Comparison of ENCODE assay signal across 10 mouse cellular contexts in the genomic region with DNA sequence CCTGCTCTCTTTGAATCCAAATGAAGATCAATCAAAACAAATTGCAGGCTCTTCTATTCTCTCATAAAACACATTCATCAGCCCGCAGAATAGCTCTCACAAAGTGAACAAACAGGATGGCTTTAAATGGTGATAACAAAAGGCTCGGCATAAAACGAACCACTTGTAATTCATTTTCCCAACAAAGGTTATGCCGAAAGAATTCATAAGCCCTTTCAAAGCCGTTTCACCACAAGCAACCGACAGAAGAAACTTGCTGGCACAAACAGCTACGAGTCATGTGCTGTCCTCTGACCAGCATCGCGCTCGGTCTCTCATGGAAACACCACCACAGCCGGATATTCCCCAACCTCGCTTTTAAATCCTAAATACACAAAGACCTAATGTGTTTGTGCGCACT. TPM values are rescaled to one million over a fixed set of nuclear protein-coding genes. Genes with fewer than 3 reads are reported as not detected.
DNase-seq lines count a peak whose midpoint lies in the region; ATAC-seq and TF ChIP-seq lines count a peak whose summit lies in the region.
"Had no signal": no experiment of that assay in that cellular context is flagged by ENCODE, and none has a peak within 500 bp of the region (broad histone marks: within the 10 kb centered on the region; RNA-seq: fewer than 3 reads in every experiment).

No protein-coding gene starts in this region.

- 0 out of 2 replicates have a peak overlapping the region, but pooled peaks have one; percentile 14 for H3K9ac ChIP-seq in forebrain, embryonic 11.5 days (ENCODE audit: low read length)
- peak overlapping the region; percentile 40; the same call in 1 of the 2 replicates for H3K9ac ChIP-seq in hindbrain, embryonic 13.5 days
- H3K9ac ChIP-seq in neural tube, embryonic 12.5 days: no peak overlapping the region
- H3K9ac ChIP-seq: embryonic facial prominence, embryonic 13.5 days; lung, embryonic 15.5 days had no signal

- H3K4me2 ChIP-seq in forebrain, embryonic 11.5 days (ENCODE audit: low read depth, low read length, severe bottlenecking): peak overlapping the region; percentile 0; the same call in 1 of the 2 replicates
- H3K4me2 ChIP-seq in hindbrain, embryonic 13.5 days: peak overlapping the region; percentile 48
- peak overlapping the region; percentile 38; the same call in 1 of the 2 replicates for H3K4me2 ChIP-seq in neural tube, embryonic 12.5 days (replicated peaks)
- H3K4me2 ChIP-seq: embryonic facial prominence, embryonic 13.5 days; lung, embryonic 15.5 days had no signal

- peak overlapping the region; percentile 34; the same call in 1 of the 2 replicates for H3K27ac ChIP-seq in left cerebral cortex, adult 2 months
- H3K27ac ChIP-seq in forebrain, embryonic 11.5 days (ENCODE audit: low read depth, low read length): no peak overlapping the region
- 0 out of 2 replicates have a peak overlapping the region, but pooled peaks have one; percentile 20 for H3K27ac ChIP-seq in hindbrain, embryonic 13.5 days
- no peak overlapping the region for H3K27ac ChIP-seq in neural tube, embryonic 12.5 days
- H3K27ac ChIP-seq: kidney, postnatal 0 days; lung, embryonic 15.5 days had no signal

- H3K36me3 ChIP-seq in forebrain, embryonic 11.5 days (ENCODE audit: control insufficient read depth, insufficient read depth, low read length): no peaks in the 10 kb centered on the region
- H3K36me3 ChIP-seq in hindbrain, embryonic 13.5 days: no peaks in the 10 kb centered on the region
- no peaks in the 10 kb centered on the region for H3K36me3 ChIP-seq in neural tube, embryonic 12.5 days
- H3K36me3 ChIP-seq: embryonic facial prominence, embryonic 13.5 days; lung, embryonic 15.5 days had no signal

- intact Hi-C loops in left cerebral cortex, adult 2 months (cut with DNase I): no loop called here

- no peak for TF ChIP-seq CTCF in left cerebral cortex, adult 2 months (IDR thresholded peaks at IDR 0.05)

- H3K4me3 ChIP-seq in left cerebral cortex, adult 2 months: peak overlapping the region; percentile 18; the same call in 1 of the 2 replicates
- H3K4me3 ChIP-seq in forebrain, embryonic 11.5 days (ENCODE audit: low read depth, low read length): no peak overlapping the region
- peak overlapping the region; percentile 14 for H3K4me3 ChIP-seq in hindbrain, embryonic 13.5 days
- H3K4me3 ChIP-seq in neural tube, embryonic 12.5 days: no peak overlapping the region
- H3K4me3 ChIP-seq: embryonic facial prominence, embryonic 13.5 days; lung, embryonic 15.5 days had no signal

- H3K4me1 ChIP-seq in forebrain, embryonic 11.5 days (replicated peaks; ENCODE audit: control insufficient read depth, insufficient read depth, low read length): peaks cover 6% of the 10 kb centered on the region; the same call in 1 of the 2 replicates
- H3K4me1 ChIP-seq in hindbrain, embryonic 13.5 days (replicated peaks): peaks cover 15% of the 10 kb centered on the region
- 0 out of 2 replicates have a peak, but pooled peaks cover 5% of the 10 kb centered on the region for H3K4me1 ChIP-seq in neural tube, embryonic 12.5 days

- H3K9me3 ChIP-seq in forebrain, embryonic 11.5 days (ENCODE audit: control insufficient read depth, low read length): no peaks in the 10 kb centered on the region
- H3K9me3 ChIP-seq in hindbrain, embryonic 13.5 days: no peaks in the 10 kb centered on the region
- H3K9me3 ChIP-seq in neural tube, embryonic 12.5 days: no peaks in the 10 kb centered on the region
- H3K9me3 ChIP-seq: embryonic facial prominence, embryonic 13.5 days; lung, embryonic 15.5 days had no signal

- no peaks in the 10 kb centered on the region for H3K27me3 ChIP-seq in forebrain, embryonic 11.5 days (ENCODE audit: control insufficient read depth, insufficient read depth, low read length)
- H3K27me3 ChIP-seq in hindbrain, embryonic 13.5 days: no peaks in the 10 kb centered on the region
- no peaks in the 10 kb centered on the region for H3K27me3 ChIP-seq in neural tube, embryonic 12.5 days (replicated peaks)
- H3K27me3 ChIP-seq: embryonic facial prominence, embryonic 13.5 days; lung, embryonic 15.5 days had no signal

- no peak for DNase-seq in left cerebral cortex, adult 2 months (ENCODE audit: extremely low spot score in 1 of 2, low spot score in 2 of 2)
- DNase-seq in left cerebral cortex, adult 11 months (ENCODE audit: low spot score): no peak
- peak; percentile 56 for DNase-seq in forebrain, embryonic 11.5 days (ENCODE audit: low spot score)
- no peak for DNase-seq in thymus, postnatal 4 days
- no peak for DNase-seq in layer of hippocampus, adult 9-11 months

- WGBS in forebrain, embryonic 11.5 days: 34% methylated on average over 13 of the region's 13 CpGs
- 25% methylated on average over 13 of the region's 13 CpGs for WGBS in hindbrain, embryonic 13.5 days
- WGBS in neural tube, embryonic 12.5 days: 30% methylated on average over 13 of the region's 13 CpGs

- peak; percentile 37; the same call in 1 of the 2 replicates for ATAC-seq in forebrain, embryonic 11.5 days (replicated peaks; ENCODE audit: low FRiP score)
- peak; percentile 58; the same call in 1 of the 2 replicates for ATAC-seq in hindbrain, embryonic 13.5 days (ENCODE audit: low FRiP score)
- no peak for ATAC-seq in neural tube, embryonic 12.5 days (ENCODE audit: low FRiP score, low read depth)

RNA-seq across cellular contexts. Expression of gene Fam122a, which starts 23.8 kb away (rescaled TPM):
- 10 to 100 TPM; 26.8 to 32.2 TPM for total RNA-seq in left cerebral cortex, adult 2 months (2021)
- polyA plus RNA-seq in forebrain, embryonic 11.5 days (2014; fragmentation: Nextera tagmentation; extraction: Ambion mirVana): 47.4 and 58.6 TPM in 2 replicates
- 56.7 and 59.4 TPM in 2 replicates for polyA plus RNA-seq in hindbrain, embryonic 13.5 days (2015; fragmentation: Nextera tagmentation; extraction: Ambion mirVana)
- 66.1 and 68.7 TPM in 2 replicates for polyA plus RNA-seq in neural tube, embryonic 12.5 days (2016; fragmentation: Nextera tagmentation; extraction: Ambion mirVana)

Comparison
In these comparisons a context has a peak if more than half of its experiments do, and no peak if none do; other contexts are left out.
1. H3K27ac ChIP-seq: peak in left cerebral cortex, adult 2 months (single experiment) and hindbrain, embryonic 13.5 days (single experiment); none in forebrain, embryonic 11.5 days (single experiment) and neural tube, embryonic 12.5 days (single experiment).
2. H3K4me3 ChIP-seq: peak in left cerebral cortex, adult 2 months (single experiment) and hindbrain, embryonic 13.5 days (single experiment); none in forebrain, embryonic 11.5 days (single experiment) and neural tube, embryonic 12.5 days (single experiment).
3. Peak in every context shown above with its lines, with median percentiles within 50 percentile points of each other: H3K4me2 ChIP-seq.